Comparison of ENCODE assay signal across 16 mouse cellular contexts in genomic region chr17:81606084-81606483, GRCm38 (mm10).
"Had no signal": no experiment of that assay in that cellular context is flagged by ENCODE, and none has a peak within 500 bp of the region (broad histone marks: within the 10 kb centered on the region; RNA-seq: fewer than 3 reads in every experiment).

No protein-coding gene starts in this region.

- H3K36me3 ChIP-seq: limb, embryonic 12.5 days; limb, embryonic 15.5 days; stomach, embryonic 15.5 days had no signal

- ATAC-seq: intestine, postnatal 0 days; liver, postnatal 0 days had no signal

- H3K9me3 ChIP-seq: limb, embryonic 12.5 days; limb, embryonic 15.5 days; stomach, embryonic 15.5 days had no signal

- DNase-seq: kidney, adult 2 months; kidney, postnatal 36 days; left cerebral cortex, postnatal 4 days; liver, postnatal 0 days; midbrain, embryonic 14.5 days; right cerebral cortex, postnatal 4 days; thymus, adult 2 months; thymus, postnatal 14 days; thymus, postnatal 4 days had no signal

- H3K27ac ChIP-seq: limb, embryonic 12.5 days; limb, embryonic 15.5 days; liver, embryonic 14.5 days had no signal

- H3K9ac ChIP-seq: limb, embryonic 12.5 days; limb, embryonic 15.5 days; liver, embryonic 14.5 days; liver, postnatal 0 days; stomach, embryonic 15.5 days had no signal

- H3K27me3 ChIP-seq: limb, embryonic 12.5 days; limb, embryonic 15.5 days; stomach, embryonic 15.5 days had no signal

- H3K4me1 ChIP-seq: limb, embryonic 15.5 days; stomach, embryonic 15.5 days had no signal

- H3K4me3 ChIP-seq: limb, embryonic 12.5 days; limb, embryonic 15.5 days; stomach, embryonic 15.5 days had no signal

- H3K4me2 ChIP-seq: limb, embryonic 12.5 days; limb, embryonic 15.5 days; liver, embryonic 11.5 days; midbrain, embryonic 11.5 days; stomach, embryonic 15.5 days had no signal
